Mouse (Mus musculus): ENCODE data around the gene Eci1. TPM values are rescaled to one million over a fixed set of nuclear protein-coding genes. Genes with fewer than 3 reads are reported as not detected.

Gene Eci1
- polyA plus RNA-seq, 1 experiment from 2014 or later = 96.4 TPM

DNA sequence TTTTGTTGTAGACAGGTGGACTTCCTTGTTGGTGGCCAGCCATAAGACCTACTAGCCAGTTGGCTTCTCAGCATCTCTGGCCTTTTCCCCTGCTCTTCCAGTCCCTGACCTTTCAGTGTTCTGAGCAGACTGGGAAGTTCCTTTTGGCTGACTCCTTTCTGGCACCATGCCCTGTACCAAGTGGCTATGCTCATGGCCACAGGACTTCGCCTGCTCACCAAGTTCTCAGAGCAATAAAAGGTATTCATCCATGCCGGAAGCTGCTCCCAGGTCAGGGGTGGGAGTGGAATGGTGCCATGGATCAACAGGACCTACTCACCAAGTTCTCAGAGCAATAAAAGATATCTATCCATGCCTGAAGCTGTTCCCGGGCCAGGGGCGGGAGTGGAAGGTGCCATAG, 46.1 kb downstream of the Eci1 start:
- H3K4me1 ChIP-seq (replicated peaks; ENCODE audit: control insufficient read depth, insufficient read depth, low read length) = peaks cover under 1% of the 10 kb centered on the region; the same call in 1 of the 2 replicates
- 33% methylated on average over 4 of the region's 4 CpGs for WGBS
- H3K27ac ChIP-seq (ENCODE audit: low read depth, low read length) = peak overlapping the region; percentile 86
- H3K27me3 ChIP-seq (replicated peaks; ENCODE audit: control insufficient read depth, insufficient read depth, low read length) = no peaks in the 10 kb centered on the region
- no peaks in the 10 kb centered on the region for H3K9me3 ChIP-seq (ENCODE audit: control insufficient read depth)
- H3K9ac ChIP-seq (ENCODE audit: low read depth, low read length) = peak overlapping the region; percentile 37
- peak; percentile 53 for ATAC-seq
- H3K4me3 ChIP-seq (ENCODE audit: low read depth, low read length) = no peak overlapping the region
- H3K4me2 ChIP-seq (replicated peaks; ENCODE audit: low read depth) = peak overlapping the region; percentile 99
- TF ChIP-seq CTCF (IDR thresholded peaks at IDR 0.05; ENCODE audit: low read depth) = no peak
- H3K36me3 ChIP-seq (ENCODE audit: control insufficient read depth, insufficient read depth) = peaks cover 37% of the 10 kb centered on the region

DNA sequence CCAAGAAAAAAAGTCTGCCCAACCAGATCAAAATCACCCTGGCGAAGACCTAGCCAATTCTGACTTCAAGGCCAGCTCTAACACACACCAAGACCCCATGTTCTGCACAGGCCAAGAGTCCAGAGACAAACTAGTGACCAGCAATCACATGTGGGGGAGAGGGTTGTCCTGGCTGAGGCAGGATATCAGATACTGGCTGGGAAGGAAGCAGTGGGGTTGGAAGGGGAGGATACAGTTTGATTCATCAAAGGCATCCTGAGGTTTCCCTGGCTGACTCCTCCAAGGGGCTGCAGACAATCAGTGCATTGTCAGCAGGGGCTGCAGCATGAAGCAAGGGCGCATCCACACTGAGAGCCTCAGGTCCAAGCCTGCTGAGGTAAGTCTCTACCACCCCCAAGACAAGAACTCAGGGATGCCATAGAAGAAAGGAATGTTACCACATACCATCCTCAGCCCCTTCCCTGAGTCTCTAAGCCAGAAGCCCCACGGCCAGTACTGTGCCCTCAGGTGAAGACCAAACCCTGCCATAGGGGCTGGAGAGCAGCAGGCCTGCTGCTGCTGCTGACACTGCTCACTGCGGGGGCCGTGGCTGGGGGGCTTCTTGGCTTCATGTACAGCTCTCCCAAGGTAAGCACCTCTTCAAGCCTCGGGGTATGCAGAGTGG, 47.3 kb downstream of the Eci1 start, which contains the start of gene Bricd5:
TSS of gene Bricd5 (plus strand) at position 273 of the 664 bp plus-strand sequence.
- no peak for ATAC-seq

DNA sequence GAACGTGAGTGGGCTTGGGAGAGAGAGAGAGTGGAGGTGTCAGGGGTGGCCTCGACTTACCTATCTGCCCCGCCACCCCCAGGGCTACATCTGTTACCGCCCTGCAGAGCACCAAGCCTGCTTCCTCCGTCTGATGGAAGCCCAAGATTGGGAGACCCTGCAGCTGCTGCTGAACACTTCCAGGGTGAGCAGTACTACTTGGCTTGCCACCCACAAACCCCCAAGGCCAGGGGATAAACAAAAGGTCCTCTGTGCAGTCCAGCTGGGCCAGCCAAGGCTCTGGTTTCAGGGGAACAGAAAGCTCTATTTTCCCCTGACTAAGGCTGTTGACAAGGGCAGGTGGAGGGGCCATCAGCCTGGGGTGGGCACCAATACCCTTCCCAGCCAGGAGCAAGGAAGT, 48.1 kb downstream of the Eci1 start:
- H3K4me1 ChIP-seq (replicated peaks; ENCODE audit: control insufficient read depth, insufficient read depth, low read length) = peaks cover 8% of the 10 kb centered on the region
- H3K27me3 ChIP-seq (replicated peaks; ENCODE audit: control insufficient read depth, insufficient read depth, low read length) = no peaks in the 10 kb centered on the region
- H3K27ac ChIP-seq (ENCODE audit: low read depth, low read length) = peak overlapping the region; percentile 86; the same call in 1 of the 2 replicates
- no peak for ATAC-seq
- H3K9ac ChIP-seq (ENCODE audit: low read depth, low read length) = no peak overlapping the region
- no peak for TF ChIP-seq CTCF (IDR thresholded peaks at IDR 0.05; ENCODE audit: low read depth)
- peaks cover 40% of the 10 kb centered on the region for H3K36me3 ChIP-seq (ENCODE audit: control insufficient read depth, insufficient read depth)
- no peaks in the 10 kb centered on the region for H3K9me3 ChIP-seq (ENCODE audit: control insufficient read depth)
- H3K4me2 ChIP-seq (replicated peaks; ENCODE audit: low read depth) = no peak overlapping the region
- 79% methylated on average over 5 of the region's 5 CpGs for WGBS
- no peak overlapping the region for H3K4me3 ChIP-seq (ENCODE audit: low read depth, low read length)

More for the DNA sequence above, 47.3 kb downstream of the Eci1 start, which contains the start of gene Bricd5:
- peak within 1 kb of the TSS; percentile 86 for H3K27ac ChIP-seq (ENCODE audit: low read depth, low read length)
- H3K9ac ChIP-seq (ENCODE audit: low read depth, low read length) = peak within 1 kb of the TSS; percentile 37
- H3K27me3 ChIP-seq (replicated peaks; ENCODE audit: control insufficient read depth, insufficient read depth, low read length) = no peaks in the 10 kb centered on the region
- peaks cover 40% of the 10 kb centered on the region for H3K36me3 ChIP-seq (ENCODE audit: control insufficient read depth, insufficient read depth)
- H3K9me3 ChIP-seq (ENCODE audit: control insufficient read depth) = no peaks in the 10 kb centered on the region
- peak within 1 kb of the TSS; percentile 99 for H3K4me2 ChIP-seq (replicated peaks; ENCODE audit: low read depth)
- H3K4me1 ChIP-seq (replicated peaks; ENCODE audit: control insufficient read depth, insufficient read depth, low read length) = peaks cover 8% of the 10 kb centered on the region
- TF ChIP-seq CTCF (IDR thresholded peaks at IDR 0.05; ENCODE audit: low read depth) = no peak
- WGBS = 69% methylated on average over 6 of the region's 6 CpGs
- H3K4me3 ChIP-seq (ENCODE audit: low read depth, low read length) = no peak within 1 kb of the TSS

GRCm38 (mm10) chr17:24475586-24475985, 49.1 kb downstream of the Eci1 start:
- Histone ChIP-seq H3K9ac (ENCODE audit: low read depth, low read length) (no peak overlapping the region), H3K36me3 (ENCODE audit: control insufficient read depth, insufficient read depth) (peaks cover 40% of the 10 kb centered on the region), H3K4me2 (replicated peaks; ENCODE audit: low read depth) (no peak overlapping the region), H3K4me1 (replicated peaks; ENCODE audit: control insufficient read depth, insufficient read depth, low read length) (peaks cover 8% of the 10 kb centered on the region), H3K9me3 (ENCODE audit: control insufficient read depth) (no peaks in the 10 kb centered on the region), H3K4me3 (ENCODE audit: low read depth, low read length) (no peak overlapping the region), H3K27ac (ENCODE audit: low read depth, low read length) (no peak overlapping the region), H3K27me3 (replicated peaks; ENCODE audit: control insufficient read depth, insufficient read depth, low read length) (no peaks in the 10 kb centered on the region)
- no peak for ATAC-seq
- TF ChIP-seq CTCF (IDR thresholded peaks at IDR 0.05; ENCODE audit: low read depth) = no peak
- WGBS = 85% methylated on average over 6 of the region's 6 CpGs

DNA sequence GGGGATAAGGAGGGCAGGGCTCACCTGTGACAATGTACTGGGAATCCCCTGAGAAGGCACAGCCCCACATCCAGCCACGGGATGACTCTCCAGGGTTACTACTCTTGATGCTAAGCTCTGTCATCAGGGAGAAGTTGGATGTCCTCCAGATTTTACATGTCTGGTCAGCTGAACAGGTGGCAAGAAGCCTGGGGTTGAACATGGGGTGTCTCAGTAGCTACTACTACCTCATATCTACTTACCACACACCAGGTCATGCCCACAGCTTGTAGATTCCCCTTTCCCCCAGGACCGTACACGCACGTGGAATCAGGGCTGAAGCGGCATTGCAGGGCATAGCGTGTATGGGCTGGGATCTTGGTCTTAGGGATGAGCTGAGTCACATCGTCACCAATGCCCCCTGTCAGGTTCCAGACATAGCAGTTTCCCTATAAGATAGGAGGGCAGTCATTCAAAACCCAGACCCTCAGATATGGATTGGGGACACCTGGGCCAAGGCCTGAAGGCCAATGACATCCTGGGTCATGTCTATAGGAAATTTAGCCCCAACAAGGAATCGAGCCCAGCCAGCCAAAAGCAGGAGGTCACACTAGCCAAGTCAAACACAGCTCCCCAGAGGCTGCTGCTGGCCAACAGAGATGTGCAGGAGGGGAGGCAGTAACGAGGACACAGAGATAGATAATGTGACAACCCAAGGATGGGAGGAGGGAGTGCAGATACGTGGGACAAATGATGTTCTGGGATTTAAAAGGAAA, 49.8 kb downstream of the Eci1 start:
- no peak overlapping the region for H3K4me3 ChIP-seq (ENCODE audit: low read depth, low read length)
- peaks cover 40% of the 10 kb centered on the region for H3K36me3 ChIP-seq (ENCODE audit: control insufficient read depth, insufficient read depth)
- no peak overlapping the region for H3K4me2 ChIP-seq (replicated peaks; ENCODE audit: low read depth)
- no peak for ATAC-seq
- H3K4me1 ChIP-seq (replicated peaks; ENCODE audit: control insufficient read depth, insufficient read depth, low read length) = peaks cover 8% of the 10 kb centered on the region
- no peaks in the 10 kb centered on the region for H3K9me3 ChIP-seq (ENCODE audit: control insufficient read depth)
- H3K27me3 ChIP-seq (replicated peaks; ENCODE audit: control insufficient read depth, insufficient read depth, low read length) = no peaks in the 10 kb centered on the region
- H3K27ac ChIP-seq (ENCODE audit: low read depth, low read length) = no peak overlapping the region
- 90% methylated on average over 10 of the region's 10 CpGs for WGBS
- H3K9ac ChIP-seq (ENCODE audit: low read depth, low read length) = no peak overlapping the region
- no peak for TF ChIP-seq CTCF (IDR thresholded peaks at IDR 0.05; ENCODE audit: low read depth)
